Mouse (Mus musculus) lung, adult 2 months (tissue): ENCODE measurements at regions not wholly inside any gene's neighbourhood (a gene's known extent, or its start where the extent isn't known, plus 50 kb on each side); places are given as distances from the start of the nearest gene placed in this dataset.

ENCODE experiments used
- CTCF ChIP-seq: fragments of 200-500 bp; IDR thresholded peaks from 2 replicates; pipeline ENCODE4 v1.5.1; 2011; ENCODE audit warnings: mild to moderate bottlenecking, low read length, control low read depth; ENCODE audit not compliant: insufficient read depth
- POLR2A ChIP-seq: fragments of 200-500 bp; IDR thresholded peaks from 2 replicates; pipeline ENCODE4 v1.6.1; 2011; ENCODE audit warnings: low read depth, mild to moderate bottlenecking, control low read depth, low read length, borderline replicate concordance; ENCODE audit errors: extremely low read depth

GRCm38 (mm10) chr12:16250621-16251020, 360.1 kb downstream of the Lpin1 start:
- no peak for TF ChIP-seq POLR2A
- TF ChIP-seq CTCF, result no peak
